Mouse (Mus musculus) heart, embryonic 16.5 days (tissue): Measurements from ENCODE around the gene Echs1. TPM values are rescaled to one million over a fixed set of nuclear protein-coding genes. Genes with fewer than 3 reads are reported as not detected.

ENCODE experiments used
- ATAC-seq: fragments of 200-750 bp; cut with Nextera tagmentation; replicated peaks from 2 replicates; pipeline ENCODE4 v1.8.0; 2017; ENCODE audit warnings: moderate number of reproducible peaks; ENCODE audit not compliant: insufficient read depth, low FRiP score; ENCODE audit errors: extremely low read depth
- H3K27ac ChIP-seq: fragments of 300-500 bp; sonication (generic); 2 replicates; pipeline ENCODE4 v1.5.1; 2014; ENCODE audit warnings: mild to moderate bottlenecking, low read length, control low read depth, moderate library complexity
- H3K27me3 ChIP-seq: fragments of 300-500 bp; sonication (generic); 2 replicates; pipeline ENCODE4 v1.6.1; 2014; ENCODE audit warnings: low read length, mixed read lengths; ENCODE audit not compliant: control insufficient read depth, insufficient read depth
- H3K36me3 ChIP-seq: fragments of 300-500 bp; sonication (generic); 2 replicates; pipeline ENCODE4 v1.6.1; 2014; ENCODE audit not compliant: control insufficient read depth, insufficient read depth
- H3K4me1 ChIP-seq: fragments of 300-500 bp; sonication (generic); 2 replicates; pipeline ENCODE4 v1.6.1; 2014; ENCODE audit warnings: low read length, mixed read lengths; ENCODE audit not compliant: control insufficient read depth, insufficient read depth
- H3K4me2 ChIP-seq: fragments of 300-500 bp; sonication (generic); 2 replicates; pipeline ENCODE4 v1.6.1; 2014; ENCODE audit warnings: low read depth, mild to moderate bottlenecking, control low read depth, low read length
- H3K4me3 ChIP-seq: fragments of 300-500 bp; sonication (generic); 2 replicates; pipeline ENCODE4 v1.5.1; 2014; ENCODE audit warnings: mild to moderate bottlenecking, control low read depth, low read length
- H3K9ac ChIP-seq: fragments of 300-500 bp; sonication (generic); 2 replicates; pipeline ENCODE4 v1.6.1; 2014; ENCODE audit warnings: low read length, control low read depth
- H3K9me3 ChIP-seq: fragments of 300-500 bp; sonication (generic); replicated peaks from 2 replicates; pipeline ENCODE4 v1.6.1; 2016; ENCODE audit warnings: low read length; ENCODE audit not compliant: control insufficient read depth
- WGBS: fragments of 180-500 bp; shearing (Covaris S2); extraction: QIAGEN DNeasy Blood & Tissue Kit; methylation state at CpG from one replicate; pipeline ENCODE4 v1.1.7; 2014; 5-methylcytosine and 5-hydroxymethylcytosine counted together
- polyA plus RNA-seq: library from polyadenylated mRNA; unstranded; fragments of >200 nt; fragmentation: Nextera tagmentation; extraction: Ambion mirVana; gene quantifications from 2 replicates; pipeline ENCODE4 v1.2.1, GENCODE M21; 2015

Gene Echs1
- polyA plus RNA-seq, 1 experiment from 2014 or later, result 266 TPM

DNA sequence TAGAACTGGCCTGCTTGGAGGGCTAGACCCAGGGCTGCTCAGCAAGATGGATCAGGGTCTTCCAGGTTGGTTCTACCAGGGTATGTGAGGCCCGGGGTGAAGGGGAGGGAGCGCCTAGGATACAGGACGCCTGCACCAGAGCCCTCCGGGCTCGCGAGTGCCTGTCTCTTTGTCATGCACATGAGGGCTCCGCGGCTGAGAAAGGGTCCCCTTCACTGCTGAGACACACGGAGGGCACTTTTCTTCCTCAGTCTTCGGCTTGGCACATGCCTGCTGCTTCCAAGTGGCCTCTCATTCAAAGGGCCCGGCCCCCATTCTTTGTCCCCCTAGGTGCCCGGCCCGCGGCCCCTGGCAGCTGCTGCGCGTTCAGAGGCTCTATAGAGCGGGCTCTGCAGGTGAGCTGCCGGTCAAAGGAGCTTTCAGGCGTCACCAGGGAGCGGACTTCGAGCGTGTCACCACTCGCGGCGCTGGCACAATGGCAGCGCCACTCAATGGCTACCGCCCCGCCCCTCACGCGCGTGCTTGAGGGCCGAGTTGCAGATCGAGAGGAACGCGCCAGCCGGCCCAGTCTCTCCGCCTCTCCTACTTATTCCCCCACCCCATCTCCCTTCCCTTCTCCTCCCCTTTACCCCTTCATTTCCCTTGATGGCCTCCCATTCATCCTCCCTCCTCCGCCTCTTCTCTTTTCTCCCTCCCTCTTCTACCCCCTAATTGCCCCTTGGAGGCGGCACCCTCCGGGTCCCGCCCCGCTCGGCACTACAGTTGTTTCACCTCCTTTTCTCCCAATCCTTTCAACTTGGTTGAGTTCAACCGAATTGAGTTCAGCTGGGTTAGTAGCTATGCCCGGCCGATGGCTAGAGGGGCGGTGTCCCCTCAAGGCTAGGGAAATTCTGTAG, 55.1 kb downstream of the Echs1 start:
- ATAC-seq, result no peak
- no peak overlapping the region for H3K27ac ChIP-seq
- H3K4me2 ChIP-seq, result peak overlapping the region; percentile 57
- no peaks in the 10 kb centered on the region for H3K9me3 ChIP-seq
- no peaks in the 10 kb centered on the region for H3K36me3 ChIP-seq
- H3K4me3 ChIP-seq, result peak overlapping the region; percentile 37
- H3K4me1 ChIP-seq, result 0 out of 2 replicates have a peak, but pooled peaks cover 5% of the 10 kb centered on the region
- no peak overlapping the region for H3K9ac ChIP-seq
- WGBS, result under 1% methylated on average over 46 of the region's 47 CpGs
- peaks cover 94% of the 10 kb centered on the region for H3K27me3 ChIP-seq

DNA sequence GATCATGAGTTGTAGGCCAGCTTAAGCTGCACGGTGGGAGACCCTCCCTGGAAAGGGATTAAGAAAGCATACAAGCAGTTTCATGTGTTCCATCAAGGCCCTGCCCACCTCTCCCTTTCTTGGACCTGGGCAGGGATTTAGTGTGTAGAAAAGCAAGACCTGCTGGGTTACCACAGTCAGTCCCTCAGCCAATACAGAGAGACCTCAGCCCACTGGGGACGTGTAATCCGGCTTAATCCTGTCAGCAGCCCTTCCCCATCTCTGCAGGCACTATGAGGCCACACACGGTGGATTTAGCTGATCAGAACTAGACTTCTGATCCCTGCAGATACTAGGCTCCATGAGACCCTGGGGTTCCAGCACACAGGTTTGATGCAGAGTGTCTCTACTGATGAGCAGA, 56.7 kb downstream of the Echs1 start:
- Histone ChIP-seq H3K27me3 (peaks cover 92% of the 10 kb centered on the region), H3K4me2 (no peak overlapping the region), H3K36me3 (no peaks in the 10 kb centered on the region), H3K9ac (no peak overlapping the region), H3K4me3 (no peak overlapping the region), H3K9me3 (no peaks in the 10 kb centered on the region), H3K4me1 (0 out of 2 replicates have a peak, but pooled peaks cover 5% of the 10 kb centered on the region), H3K27ac (no peak overlapping the region)
- WGBS, result 26% methylated on average over 4 of the region's 4 CpGs
- ATAC-seq, result no peak

DNA sequence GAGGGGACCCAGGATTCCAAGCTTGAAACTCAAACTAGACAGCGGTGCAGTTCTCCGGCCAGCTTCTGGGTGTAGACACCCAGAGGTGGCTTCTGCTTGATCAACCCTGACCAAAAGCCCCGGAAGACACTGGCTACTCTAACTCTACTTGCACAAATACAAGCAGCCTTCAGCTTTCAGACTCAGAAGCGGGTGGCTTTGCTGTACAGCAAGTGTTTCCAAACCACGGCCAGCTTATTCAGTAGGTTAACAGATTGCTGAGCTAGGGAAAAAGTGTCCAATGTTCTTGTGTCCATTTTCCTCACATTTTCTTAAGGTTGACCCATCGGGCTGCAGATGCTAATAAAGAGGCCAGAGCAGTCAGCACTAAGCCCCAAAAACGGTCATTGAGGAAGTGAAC, 57.7 kb downstream of the Echs1 start:
- Histone ChIP-seq H3K9ac (peak overlapping the region; percentile 64; the same call in 1 of the 2 replicates), H3K9me3 (no peaks in the 10 kb centered on the region), H3K36me3 (no peaks in the 10 kb centered on the region), H3K27ac (no peak overlapping the region), H3K4me1 (0 out of 2 replicates have a peak, but pooled peaks cover 5% of the 10 kb centered on the region), H3K27me3 (peaks cover 86% of the 10 kb centered on the region), H3K4me2 (peak overlapping the region; percentile 82), H3K4me3 (peak overlapping the region; percentile 54)
- ATAC-seq, result no peak
- 23% methylated on average over 7 of the region's 7 CpGs for WGBS

DNA sequence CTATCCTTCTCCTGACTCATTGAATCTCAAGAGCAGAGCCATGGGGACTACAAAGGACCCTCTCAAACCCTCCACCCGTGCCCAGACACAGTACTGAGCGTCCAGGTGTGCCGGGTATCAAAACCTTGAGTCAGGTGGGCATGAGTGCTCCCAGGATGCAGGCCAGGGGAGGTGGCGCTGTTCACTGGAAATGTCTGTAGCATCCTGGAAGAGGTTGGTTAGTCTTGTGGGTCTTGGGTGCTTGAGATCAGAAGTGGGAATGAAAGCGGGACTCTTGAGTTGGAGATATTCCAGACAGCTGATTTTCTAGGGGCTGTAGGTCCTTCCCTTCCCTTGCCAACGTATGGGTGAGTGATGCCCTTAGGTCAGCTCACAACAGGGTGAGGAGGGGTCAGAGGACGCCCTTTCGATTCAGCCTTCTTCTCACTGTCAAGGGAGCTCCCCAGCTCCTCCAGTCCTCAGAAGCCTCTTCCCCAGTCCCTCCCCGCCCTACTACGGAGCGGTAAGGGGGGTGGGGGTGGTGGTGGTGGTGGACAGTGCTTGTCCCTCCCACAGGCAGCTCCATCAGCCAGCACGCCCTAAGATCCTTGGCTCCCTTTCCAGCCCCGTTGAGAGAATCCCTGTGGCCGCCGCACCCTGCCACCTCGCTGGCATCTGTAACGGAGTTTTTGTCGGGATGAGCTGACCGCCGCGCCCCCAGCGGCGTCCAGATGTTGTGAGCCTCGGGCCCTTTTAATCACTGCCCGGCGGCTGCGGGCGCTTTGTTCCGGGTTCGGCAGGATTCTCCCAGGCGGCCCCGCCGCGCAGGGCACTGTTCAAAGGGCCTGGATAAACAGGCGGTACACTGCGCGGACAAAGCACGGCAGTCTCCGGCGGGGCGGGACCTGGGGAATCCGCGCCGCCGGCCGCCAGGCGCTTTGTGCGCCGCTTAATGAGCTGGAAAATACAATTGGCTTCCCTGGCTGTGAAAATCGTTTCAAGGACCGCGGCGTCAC, 58.6 kb downstream of the Echs1 start:
- peak overlapping the region; percentile 54 for H3K4me3 ChIP-seq
- no peaks in the 10 kb centered on the region for H3K9me3 ChIP-seq
- peak overlapping the region; percentile 82 for H3K4me2 ChIP-seq
- 0 out of 2 replicates have a peak, but pooled peaks cover 5% of the 10 kb centered on the region for H3K4me1 ChIP-seq
- no peak overlapping the region for H3K27ac ChIP-seq
- H3K9ac ChIP-seq, result peak overlapping the region; percentile 64
- no peaks in the 10 kb centered on the region for H3K36me3 ChIP-seq
- WGBS, result 3% methylated on average over 53 of the region's 53 CpGs
- ATAC-seq, result no peak
- H3K27me3 ChIP-seq, result peaks cover 88% of the 10 kb centered on the region

Other genes with a start within 250 kb of the Echs1 start
- 0.37 and 0.47 TPM in 2 replicates for gene Kndc1, start 221.8 kb downstream of the Echs1 start, polyA plus RNA-seq
- gene Utf1, start 172.7 kb downstream of the Echs1 start, polyA plus RNA-seq, result 0.71 and 2.0 TPM in 2 replicates
- 0.66 and 0.69 TPM in 2 replicates for gene 6430531B16Rik, start 137.7 kb downstream of the Echs1 start, polyA plus RNA-seq
- gene Adam8, start 123.9 kb downstream of the Echs1 start, polyA plus RNA-seq, result 1.7 and 2.8 TPM in 2 replicates
- gene Zfp511, start 80.1 kb downstream of the Echs1 start, polyA plus RNA-seq, result 32.1 and 36.5 TPM in 2 replicates
- 34.6 and 39.9 TPM in 2 replicates for gene Tubgcp2, start 79.8 kb downstream of the Echs1 start, polyA plus RNA-seq
- gene Msx3, start 67.4 kb downstream of the Echs1 start, polyA plus RNA-seq, result not detected in 2 replicates
- 0.47 and 0.66 TPM in 2 replicates for gene Caly, start 33.9 kb downstream of the Echs1 start, polyA plus RNA-seq
- gene Prap1, start 23.1 kb downstream of the Echs1 start, polyA plus RNA-seq, result 2.3 TPM in 1 of 2 replicates, not detected in the other
- gene Fuom, start 14.0 kb downstream of the Echs1 start, polyA plus RNA-seq, result 93.9 and 103 TPM in 2 replicates
- 9.5 and 12.9 TPM in 2 replicates for gene Paox, start 677 bp downstream of the Echs1 start, polyA plus RNA-seq
- gene Mtg1, start 21.1 kb upstream of the Echs1 start, polyA plus RNA-seq, result 34.1 and 36.8 TPM in 2 replicates
- 0.09 and 0.12 TPM in 2 replicates for gene Sprn, start 38.4 kb upstream of the Echs1 start, polyA plus RNA-seq
- not detected in 2 replicates for gene Olfr522, start 48.3 kb upstream of the Echs1 start, polyA plus RNA-seq
- not detected in 2 replicates for gene Olfr523, start 56.7 kb upstream of the Echs1 start, polyA plus RNA-seq
- gene Olfr524, start 89.5 kb upstream of the Echs1 start, polyA plus RNA-seq, result 0.27 and 0.43 TPM in 2 replicates
- 5.2 and 10.4 TPM in 2 replicates for gene Cd163l1, start 101.8 kb upstream of the Echs1 start, polyA plus RNA-seq
- gene 5830411N06Rik, start 130.8 kb upstream of the Echs1 start, polyA plus RNA-seq, result 0.31 and 1.4 TPM in 2 replicates
- gene Olfr525, start 204.4 kb upstream of the Echs1 start, polyA plus RNA-seq, result not detected in 2 replicates
- not detected in 2 replicates for gene Olfr527, start 217.5 kb upstream of the Echs1 start, polyA plus RNA-seq
- gene Olfr60, start 245.2 kb upstream of the Echs1 start, polyA plus RNA-seq, result not detected in 2 replicates